Mouse (Mus musculus): ENCODE data around the gene Gne.
"Not testable (repeated sequence)": the region's sequence is repeated elsewhere in the genome, so short reads cannot be mapped to it uniquely, and the experiment has no call there.

GRCm38 (mm10) chr4:44043182-44043581, 40.8 kb downstream of the Gne start:
- not testable (repeated sequence) for TF ChIP-seq CTCF, EP300 (IDR thresholded peaks at IDR 0.05; ENCODE audit: low read depth)
